Mouse (Mus musculus): ENCODE data around the gene Arl5a.

Arl5a gene

GRCm38 (mm10) chr2:52423611-52424247, 972 bp downstream of the Arl5a start:
- intact Hi-C loops (cut with DNase I): loop anchor here (10.0 kb wide), 1 partner anchor 171 kb away; no protein-coding TSS in a partner anchor

- intact Hi-C loops (cut with DNase I): loop anchor here (10.0 kb wide), 1 partner anchor 172 kb away; no protein-coding TSS in a partner anchor
Observed at GRCm38 (mm10) chr2:52422871-52423610, 1.7 kb downstream of the Arl5a start.

DNA sequence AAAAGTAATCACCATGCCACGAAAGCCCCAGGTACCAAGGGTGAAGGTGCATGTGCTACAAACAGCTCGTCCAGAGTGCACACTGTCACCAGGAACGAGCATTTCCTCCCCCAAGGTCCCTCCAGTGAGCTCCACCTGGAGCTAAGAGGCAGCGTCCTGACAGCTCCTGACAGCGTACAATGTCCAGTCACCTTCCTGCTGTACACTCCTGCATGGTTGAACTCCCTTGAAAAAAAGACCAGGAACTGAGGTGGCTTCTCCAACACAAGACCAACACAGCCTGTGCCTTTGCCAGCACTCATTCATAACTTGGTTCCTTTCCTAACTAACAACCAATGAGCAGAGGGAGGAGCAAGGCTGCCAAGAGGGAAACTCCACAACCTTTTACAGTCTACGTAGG, 3.5 kb downstream of the Arl5a start:
- intact Hi-C loops (cut with DNase I): loop anchor here (10.0 kb wide), 1 partner anchor 174 kb away; no protein-coding TSS in a partner anchor

GRCm38 (mm10) chr2:52420001-52420710, 4.5 kb downstream of the Arl5a start:
- intact Hi-C loops (cut with DNase I): loop anchor here (10.0 kb wide), 1 partner anchor 175 kb away; no protein-coding TSS in a partner anchor

DNA sequence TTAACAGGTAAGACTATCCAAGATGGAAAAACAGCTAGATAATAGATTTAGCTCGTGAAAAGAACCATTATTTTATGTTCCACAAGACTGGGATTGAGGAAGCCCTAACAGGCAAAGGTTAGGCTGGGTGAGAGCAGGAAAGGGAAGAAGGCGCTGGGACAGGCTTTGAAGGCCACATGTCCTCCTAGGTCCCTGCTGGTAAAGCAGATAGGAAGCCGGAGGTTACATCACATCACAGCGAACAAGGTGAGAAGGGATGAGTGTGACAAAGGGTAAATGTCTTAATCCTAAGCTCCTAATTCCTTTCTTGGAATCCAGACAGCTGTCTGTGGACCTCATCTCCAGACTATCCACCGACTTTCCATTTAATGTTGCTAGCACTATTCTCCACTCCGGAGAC, 5.4 kb downstream of the Arl5a start:
- intact Hi-C loops (cut with DNase I): no loop called here

DNA sequence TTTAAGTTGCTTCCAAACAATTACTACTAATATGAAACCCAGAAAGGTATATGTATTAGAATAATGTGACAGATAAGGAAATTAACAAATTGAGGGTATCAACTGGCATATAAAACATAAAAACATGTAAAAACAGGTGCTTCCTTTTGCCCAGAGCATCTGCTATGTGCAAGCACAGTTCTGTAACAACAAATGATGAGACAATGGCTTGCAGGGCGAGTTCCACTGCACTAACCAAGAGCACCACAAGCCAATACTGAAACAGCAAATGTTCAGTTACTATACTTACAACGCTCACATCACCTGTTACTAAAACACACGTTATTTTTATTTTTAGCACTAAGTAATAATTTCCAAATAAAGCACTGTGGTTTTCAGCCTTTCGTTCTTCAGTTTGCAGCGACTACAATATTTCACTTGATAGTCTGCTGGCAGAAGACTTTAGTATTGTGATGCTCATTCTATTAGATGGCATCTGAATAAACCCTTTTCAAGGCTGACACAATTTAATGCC, 12.1 kb downstream of the Arl5a start:
- intact Hi-C loops (cut with DNase I): no loop called here

DNA sequence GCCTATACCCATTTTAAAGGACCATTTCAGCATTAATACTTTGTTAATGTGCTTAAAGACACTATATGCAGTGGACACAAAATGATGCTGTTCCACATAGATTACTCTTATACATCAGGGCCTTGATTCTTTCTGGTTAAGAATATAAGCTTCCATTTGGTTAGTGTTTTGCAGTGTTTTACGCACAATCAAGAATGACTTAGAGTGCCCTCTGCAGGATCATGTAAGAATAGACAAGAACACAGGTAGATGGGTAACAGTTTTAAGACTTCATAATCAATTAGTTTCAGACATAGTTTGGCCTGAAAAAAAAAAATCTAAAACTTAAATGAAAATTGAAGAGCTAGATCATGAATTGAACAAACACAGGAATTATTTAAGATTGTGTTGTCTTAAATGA, 18.2 kb downstream of the Arl5a start:
- intact Hi-C loops (cut with DNase I): loop anchor here (5.0 kb wide), 1 partner anchor 104 kb away; no protein-coding TSS in a partner anchor

- intact Hi-C loops (cut with DNase I): loop anchor here (5.0 kb wide), 1 partner anchor 103 kb away; no protein-coding TSS in a partner anchor
Observed at GRCm38 (mm10) chr2:52405238-52405637, 19.5 kb downstream of the Arl5a start.

- intact Hi-C loops (cut with DNase I): no loop called here
Observed at GRCm38 (mm10) chr2:52394529-52394928, 30.2 kb downstream of the Arl5a start.

GRCm38 (mm10) chr2:52390415-52390975, 34.2 kb downstream of the Arl5a start:
- intact Hi-C loops (cut with DNase I): no loop called here

- intact Hi-C loops (cut with DNase I): loop anchor here (10.0 kb wide), 1 partner anchor 75 kb away; no protein-coding TSS in a partner anchor
Observed at GRCm38 (mm10) chr2:52389975-52390374, 34.7 kb downstream of the Arl5a start.

DNA sequence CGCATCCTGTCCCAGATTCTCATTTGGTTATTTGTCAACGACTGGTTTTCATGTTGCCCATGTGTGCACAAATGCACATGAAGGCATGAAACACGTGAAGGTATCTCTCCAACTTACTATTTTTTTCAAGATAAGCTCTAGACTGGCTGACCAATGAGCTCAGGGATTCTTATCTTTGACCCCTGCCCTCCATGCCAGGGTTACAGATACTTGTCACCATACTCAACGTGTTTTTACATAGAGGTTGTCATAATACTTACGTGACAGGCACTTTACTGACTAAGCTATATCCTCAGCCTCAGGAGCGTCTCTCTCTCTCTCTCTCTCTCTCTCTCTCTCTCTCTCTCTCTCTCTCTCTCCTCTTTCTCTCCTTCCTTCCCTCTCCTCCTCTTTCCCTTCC, 38.2 kb downstream of the Arl5a start:
- intact Hi-C loops (cut with DNase I): loop anchor here (10.0 kb wide), 1 partner anchor 72 kb away; no protein-coding TSS in a partner anchor

DNA sequence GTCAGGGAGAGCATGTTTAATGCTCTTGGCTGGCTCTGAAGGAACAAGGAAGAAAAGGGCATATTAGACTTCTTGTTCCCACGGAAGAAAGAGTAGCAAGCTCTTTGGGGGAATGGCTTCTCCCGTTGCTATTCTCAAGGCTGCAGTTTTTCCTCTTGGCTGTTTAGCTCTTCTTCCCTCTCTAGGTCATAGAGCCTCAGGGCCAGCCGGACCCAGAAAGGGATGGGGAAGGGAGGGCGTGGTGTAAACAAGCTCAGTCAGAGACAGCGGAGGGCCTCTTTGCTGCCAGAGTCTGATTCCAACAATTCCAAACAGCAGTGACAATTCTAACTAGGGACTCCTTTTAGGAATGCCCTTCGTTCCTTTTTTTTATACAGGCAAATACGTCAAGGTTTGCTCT, 38.7 kb downstream of the Arl5a start:
- intact Hi-C loops (cut with DNase I): loop anchor here (10.0 kb wide), 1 partner anchor 71 kb away; no protein-coding TSS in a partner anchor

DNA sequence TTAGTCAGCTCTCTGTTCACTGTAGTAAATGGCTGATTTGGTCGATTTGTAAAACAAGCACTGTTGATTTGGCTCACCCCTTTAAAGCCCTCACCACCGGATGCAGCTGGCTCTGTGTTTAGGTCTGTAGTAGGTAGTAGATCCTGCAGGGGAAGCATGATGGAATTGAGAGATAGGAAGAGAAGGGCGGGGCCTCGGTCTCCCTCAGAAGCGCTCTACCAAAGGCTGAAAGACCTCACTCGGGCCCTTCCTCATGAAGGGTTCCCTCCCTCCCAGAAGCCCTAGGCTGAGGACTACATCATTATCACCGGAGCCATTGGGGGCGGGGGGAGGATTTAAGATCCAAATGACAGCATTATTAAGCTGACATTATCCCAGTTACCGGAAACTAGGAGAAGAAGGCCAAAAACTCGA, 45.8 kb downstream of the Arl5a start:
- intact Hi-C loops (cut with DNase I): no loop called here

GRCm38 (mm10) chr2:52378448-52378804, 46.3 kb downstream of the Arl5a start, which contains the start of gene Neb:
Neb (minus strand) TSS chr2:52378474.
- intact Hi-C loops (cut with DNase I): no loop called here

DNA sequence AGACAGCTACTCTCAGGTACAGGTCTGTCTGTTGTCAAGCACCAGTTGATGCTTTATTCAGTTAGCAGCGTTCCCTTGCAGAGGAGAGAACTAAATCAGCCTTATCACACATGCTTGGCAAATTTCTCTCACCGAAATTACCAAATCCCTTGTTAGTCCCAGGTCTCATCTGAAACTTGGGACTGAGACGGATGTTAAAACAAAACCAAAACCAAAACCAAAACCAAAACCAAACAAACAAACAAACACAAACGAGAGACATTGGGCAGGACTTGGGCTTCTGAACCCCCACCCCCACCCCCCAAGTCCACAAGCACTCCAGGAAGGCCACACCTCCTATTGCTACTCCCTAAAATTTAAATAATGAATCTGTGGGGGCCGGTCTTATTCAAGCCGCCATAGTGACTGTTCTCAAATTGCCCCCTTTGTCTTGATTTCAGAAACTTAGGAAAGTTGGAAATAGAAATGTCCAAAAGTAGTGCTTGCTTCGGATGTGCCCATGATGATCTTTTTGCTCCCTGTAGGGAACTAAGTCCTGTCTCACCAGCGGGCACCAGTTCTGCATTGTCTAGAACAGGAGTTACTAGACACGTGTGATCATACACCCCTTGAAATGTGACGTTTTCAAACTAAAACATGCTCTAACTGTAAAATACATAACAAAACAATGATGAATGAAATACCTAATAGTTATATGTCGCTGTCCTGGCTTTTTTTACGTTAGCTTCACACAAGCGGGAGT, 46.8 kb downstream of the Arl5a start:
- intact Hi-C loops (cut with DNase I): no loop called here

DNA sequence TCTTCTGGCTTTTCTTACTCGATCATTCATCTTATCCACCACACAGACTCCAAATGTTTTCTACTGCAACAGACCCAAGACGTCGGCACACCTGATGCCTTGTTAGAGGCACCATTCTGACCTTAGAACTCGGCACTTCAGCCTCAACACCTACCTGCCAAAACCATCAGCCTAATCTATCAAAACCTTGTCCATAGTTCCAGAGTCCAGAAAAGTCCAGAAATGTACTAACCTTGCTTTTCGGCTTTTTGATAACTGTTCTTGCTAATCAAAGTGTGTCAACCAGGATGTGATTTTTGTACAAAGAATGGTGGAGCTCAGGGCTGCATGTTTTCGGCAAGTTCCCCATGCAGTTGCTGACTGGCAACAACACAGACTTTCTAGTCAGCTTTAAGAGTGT, 50.0 kb downstream of the Arl5a start:
- intact Hi-C loops (cut with DNase I): no loop called here

DNA sequence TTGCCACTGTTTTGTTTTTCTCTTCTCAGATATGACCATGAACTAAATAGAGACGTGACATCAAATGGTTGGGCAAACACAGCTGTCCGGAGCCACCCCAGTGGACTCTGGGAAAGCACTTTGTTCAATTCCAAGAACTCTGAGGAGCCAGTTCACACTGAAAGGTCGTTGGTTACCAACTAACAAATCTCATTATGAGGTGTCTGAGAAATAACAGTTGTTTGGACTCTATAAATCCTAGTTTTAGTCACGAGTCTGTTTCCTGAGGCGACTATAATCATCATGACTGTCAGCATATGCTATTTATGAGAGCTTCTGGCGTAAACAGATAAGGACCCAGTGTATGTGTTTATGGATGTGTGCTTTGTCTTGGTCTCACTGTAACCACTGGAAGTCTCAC, 52.2 kb downstream of the Arl5a start:
- intact Hi-C loops (cut with DNase I): no loop called here

DNA sequence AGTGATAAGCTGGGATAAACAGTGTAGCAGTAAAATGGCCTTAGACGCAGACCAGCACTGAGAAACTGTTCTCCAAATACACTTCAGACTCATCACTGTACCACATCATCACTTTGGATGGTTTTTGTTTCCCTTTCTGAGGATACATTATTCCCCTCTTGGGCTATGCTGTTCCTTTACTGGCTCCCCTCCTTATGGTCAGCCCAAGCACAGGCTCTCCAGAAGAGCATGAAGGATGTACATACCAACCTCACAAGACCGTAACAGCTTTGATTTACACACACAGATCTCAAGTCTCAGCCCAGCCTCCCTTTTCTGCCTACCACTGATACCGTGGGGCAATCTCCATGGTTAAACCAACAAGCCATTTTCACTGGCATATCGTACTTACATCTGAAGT, 52.6 kb downstream of the Arl5a start:
- intact Hi-C loops (cut with DNase I): no loop called here

DNA sequence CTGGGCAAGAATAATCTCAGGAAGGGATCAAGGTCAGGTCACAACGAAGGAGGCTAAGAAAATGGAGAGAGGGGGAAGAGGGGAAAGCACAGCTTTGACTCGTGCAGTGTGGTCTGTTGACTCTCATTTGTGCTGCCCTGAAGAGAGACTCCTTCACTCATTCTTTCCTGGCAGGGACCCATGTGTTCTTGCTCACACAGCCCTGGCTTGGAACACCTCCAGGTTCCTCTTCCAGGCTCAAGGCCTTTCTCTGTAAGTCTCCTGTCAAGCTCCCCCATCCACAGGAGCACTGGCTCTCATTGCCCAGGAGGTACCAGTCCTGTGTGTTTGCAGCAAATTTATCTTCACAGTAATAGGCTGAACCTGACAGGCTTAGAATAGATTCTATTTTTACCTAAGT, 53.6 kb downstream of the Arl5a start:
- intact Hi-C loops (cut with DNase I): no loop called here
